Mouse (Mus musculus) lung, embryonic 16.5 days (tissue): ENCODE measurements at regions not wholly inside any gene's neighbourhood (a gene's known extent, or its start where the extent isn't known, plus 50 kb on each side); places are given as distances from the start of the nearest gene placed in this dataset.

Experiments used
- ATAC-seq: fragments of 200-750 bp; cut with Nextera tagmentation; 2 replicates; pipeline ENCODE4 v1.8.0; 2017; ENCODE audit warnings: low read depth, mild to moderate bottlenecking, moderate library complexity
- H3K27ac ChIP-seq: fragments of 300-500 bp; sonication (generic); 2 replicates; pipeline ENCODE4 v1.5.1; 2014; ENCODE audit warnings: mild to moderate bottlenecking, control low read depth, low read length
- H3K27me3 ChIP-seq: fragments of 300-500 bp; sonication (generic); 2 replicates; pipeline ENCODE4 v1.6.1; 2014; ENCODE audit warnings: low read depth, low read length, mixed read lengths; ENCODE audit not compliant: control insufficient read depth, insufficient read depth
- H3K36me3 ChIP-seq: fragments of 300-500 bp; sonication (generic); 2 replicates; pipeline ENCODE4 v1.6.1; 2014; ENCODE audit warnings: low read length; ENCODE audit not compliant: control insufficient read depth, insufficient read depth
- H3K4me1 ChIP-seq: fragments of 300-500 bp; sonication (generic); replicated peaks from 2 replicates; pipeline ENCODE4 v1.6.1; 2014; ENCODE audit warnings: low read length, mixed read lengths; ENCODE audit not compliant: control insufficient read depth, insufficient read depth
- H3K4me2 ChIP-seq: fragments of 300-500 bp; sonication (generic); 2 replicates; pipeline ENCODE4 v1.6.1; 2014; ENCODE audit warnings: low read depth, low read length, control low read depth
- H3K4me3 ChIP-seq: fragments of 300-500 bp; sonication (generic); 2 replicates; pipeline ENCODE4 v1.5.1; 2014; ENCODE audit warnings: mild to moderate bottlenecking, low read length, control low read depth
- H3K9ac ChIP-seq: fragments of 300-500 bp; sonication (generic); 2 replicates; pipeline ENCODE4 v1.6.1; 2014; ENCODE audit warnings: low read length, control low read depth
- H3K9me3 ChIP-seq: fragments of 300-500 bp; sonication (generic); 2 replicates; pipeline ENCODE4 v1.6.1; 2016; ENCODE audit warnings: low read length; ENCODE audit not compliant: control insufficient read depth
- WGBS: fragments of 180-500 bp; shearing (Covaris S2); extraction: QIAGEN DNeasy Blood & Tissue Kit; methylation state at CpG from one replicate; pipeline ENCODE4 v1.1.7; 2014; 5-methylcytosine and 5-hydroxymethylcytosine counted together

DNA sequence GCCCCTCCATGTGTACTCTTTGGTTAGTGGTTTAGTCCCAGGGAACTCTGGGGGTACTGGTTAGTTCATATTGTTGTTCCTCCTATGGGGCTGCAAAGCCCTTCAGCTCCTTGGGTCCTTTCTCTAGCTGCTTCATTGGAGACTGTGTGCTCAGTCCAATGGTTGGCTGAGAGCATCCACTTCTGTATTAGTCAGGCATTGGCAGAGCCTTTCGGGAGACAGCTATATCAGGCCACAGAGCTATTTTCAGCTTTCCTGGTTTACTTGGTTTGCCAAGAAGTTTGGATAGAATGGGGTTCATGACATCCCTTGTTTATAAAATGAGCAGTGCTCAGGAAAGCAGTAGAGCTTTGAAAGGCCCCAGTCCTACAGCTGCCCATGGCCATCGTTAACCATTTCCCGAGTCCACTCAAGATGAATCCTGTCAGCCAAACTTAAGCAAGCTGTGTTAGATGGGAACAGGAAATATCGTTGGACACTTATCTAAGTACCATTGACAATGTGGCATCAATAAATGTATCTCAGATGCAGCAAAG lies 126.7 kb upstream of the Tdrd3 start:
- no peaks in the 10 kb centered on the region for H3K4me1 ChIP-seq
- H3K9me3 ChIP-seq: no peaks in the 10 kb centered on the region
- H3K4me2 ChIP-seq: no peak overlapping the region
- no peak overlapping the region for H3K9ac ChIP-seq
- H3K27me3 ChIP-seq: no peaks in the 10 kb centered on the region
- WGBS: 46% methylated on average over 4 of the region's 4 CpGs
- no peak overlapping the region for H3K4me3 ChIP-seq
- peak overlapping the region; percentile 75 for H3K27ac ChIP-seq
- ATAC-seq: peak; percentile 93
- no peaks in the 10 kb centered on the region for H3K36me3 ChIP-seq

DNA sequence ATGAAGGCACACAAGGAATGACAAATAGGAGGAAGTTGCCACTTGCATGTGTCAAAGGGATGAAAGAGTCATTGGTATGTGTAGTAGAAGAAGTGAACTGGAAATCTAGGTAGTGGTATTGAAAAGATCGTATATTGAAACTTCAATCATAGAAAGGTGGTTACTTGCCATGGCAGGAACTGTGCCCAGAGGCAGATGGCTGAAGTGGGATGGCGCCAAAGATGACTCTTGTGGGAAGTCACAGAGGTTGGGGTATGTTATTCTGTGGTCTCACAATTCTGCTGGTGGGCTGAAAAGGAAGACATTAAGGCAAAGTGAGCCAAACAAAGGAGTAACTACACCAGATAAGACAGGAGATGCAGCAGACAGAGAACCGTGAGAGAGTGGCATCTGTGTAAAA lies 121.2 kb upstream of the Tdrd3 start:
- Histone ChIP-seq H3K9ac (no peak overlapping the region), H3K4me3 (no peak overlapping the region), H3K4me1 (no peaks in the 10 kb centered on the region), H3K36me3 (no peaks in the 10 kb centered on the region), H3K4me2 (no peak overlapping the region), H3K27me3 (no peaks in the 10 kb centered on the region), H3K27ac (no peak overlapping the region), H3K9me3 (no peaks in the 10 kb centered on the region)
- WGBS: 81% methylated on average over 3 of the region's 3 CpGs
- ATAC-seq: no peak

DNA sequence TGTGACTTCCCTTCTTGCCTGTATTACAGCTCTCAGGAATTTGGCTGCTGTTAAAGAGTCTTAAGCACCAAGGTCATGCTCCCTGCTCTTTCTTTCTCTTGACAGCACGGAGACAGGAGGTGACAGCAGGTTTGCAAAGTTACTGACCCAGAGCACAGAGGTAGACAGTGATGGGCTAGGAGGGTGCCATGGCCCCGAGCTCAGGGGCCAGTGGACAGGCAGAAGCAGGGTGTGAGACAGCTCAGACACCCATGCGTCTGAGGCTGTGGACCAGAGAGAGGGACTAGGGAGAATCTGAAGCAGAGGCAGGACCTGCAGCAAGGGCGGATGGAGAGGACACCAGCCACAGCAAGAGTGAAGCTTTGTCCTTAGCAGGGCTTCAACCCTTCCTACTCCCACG lies 119.3 kb upstream of the Tdrd3 start:
- H3K27me3 ChIP-seq: no peaks in the 10 kb centered on the region
- no peak overlapping the region for H3K27ac ChIP-seq
- H3K4me3 ChIP-seq: no peak overlapping the region
- no peak for ATAC-seq
- H3K9ac ChIP-seq: no peak overlapping the region
- no peaks in the 10 kb centered on the region for H3K4me1 ChIP-seq
- no peaks in the 10 kb centered on the region for H3K9me3 ChIP-seq
- H3K4me2 ChIP-seq: no peak overlapping the region
- H3K36me3 ChIP-seq: no peaks in the 10 kb centered on the region
- WGBS: 28% methylated on average over 5 of the region's 5 CpGs

DNA sequence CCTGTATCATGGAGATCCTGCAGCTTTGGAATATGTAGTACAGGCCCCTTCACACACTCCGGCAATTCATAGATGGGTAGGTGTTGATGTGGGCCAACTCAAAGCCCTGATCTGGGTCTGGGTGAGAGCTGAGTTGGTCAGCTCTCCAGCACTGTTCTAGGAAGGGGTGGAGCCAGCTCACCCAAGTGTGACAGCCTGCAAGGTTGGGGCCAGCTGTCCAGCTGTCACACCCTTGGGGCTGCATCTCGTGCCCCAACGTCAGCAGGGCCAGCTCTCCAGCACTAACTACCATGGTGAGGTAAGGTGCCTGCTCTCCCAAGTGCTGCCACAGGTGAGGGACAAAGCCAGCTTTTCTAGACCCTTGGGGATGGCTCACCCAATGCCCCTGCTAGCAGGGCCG lies 115.6 kb upstream of the Tdrd3 start:
- Histone ChIP-seq H3K4me1 (no peaks in the 10 kb centered on the region), H3K27me3 (no peaks in the 10 kb centered on the region), H3K4me3 (no peak overlapping the region), H3K9ac (no peak overlapping the region), H3K36me3 (no peaks in the 10 kb centered on the region), H3K27ac (no peak overlapping the region), H3K9me3 (no peaks in the 10 kb centered on the region), H3K4me2 (no peak overlapping the region)
- 74% methylated on average over 4 of the region's 4 CpGs for WGBS
- no peak for ATAC-seq

DNA sequence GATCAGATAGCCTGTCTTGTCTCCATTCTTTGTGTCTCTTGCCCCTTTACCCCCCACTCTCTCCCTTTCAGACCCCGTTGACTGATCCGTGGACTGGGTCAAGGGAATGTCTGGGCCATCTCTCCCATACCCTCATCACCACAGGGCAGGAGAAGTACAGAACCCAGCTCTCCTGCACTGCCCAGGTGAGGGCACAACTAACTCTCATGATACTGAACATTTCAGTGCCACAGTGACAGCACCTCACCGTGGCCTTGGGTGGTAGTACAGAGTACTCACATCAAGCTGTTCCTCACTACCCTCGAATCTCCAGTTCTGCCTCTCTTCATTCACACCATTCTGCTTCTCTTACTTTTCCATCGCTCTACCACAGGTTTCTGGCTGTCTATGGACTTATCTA lies 114.9 kb upstream of the Tdrd3 start:
- WGBS: 84% methylated on average over 5 of the region's 5 CpGs
- ATAC-seq: no peak

DNA sequence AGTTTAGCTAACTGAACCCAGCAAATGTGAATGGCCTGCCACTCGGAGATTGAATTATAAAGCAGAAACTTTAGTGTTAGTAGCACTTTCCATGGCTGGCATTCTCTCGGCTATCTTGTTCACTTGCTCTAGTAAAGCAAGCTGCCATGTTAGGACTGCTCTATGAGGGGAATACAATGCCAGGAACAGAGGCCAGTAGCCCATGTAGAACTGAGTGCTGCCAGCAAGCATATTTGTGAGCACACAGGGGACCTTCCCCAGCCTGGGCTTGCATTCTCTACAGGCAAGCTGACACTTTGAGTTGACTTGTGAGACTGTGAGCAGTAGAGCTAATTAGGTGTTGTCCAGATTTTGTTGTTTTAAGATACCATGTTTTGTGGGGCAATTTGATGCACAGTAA lies 111.0 kb upstream of the Tdrd3 start:
- WGBS: 84% methylated on average over 2 of the region's 2 CpGs
- ATAC-seq: no peak
- Histone ChIP-seq H3K27ac (no peak overlapping the region), H3K4me2 (no peak overlapping the region), H3K9me3 (no peaks in the 10 kb centered on the region), H3K36me3 (no peaks in the 10 kb centered on the region), H3K4me3 (no peak overlapping the region), H3K4me1 (no peaks in the 10 kb centered on the region), H3K9ac (no peak overlapping the region), H3K27me3 (no peaks in the 10 kb centered on the region)

More for the DNA sequence above, 114.9 kb upstream of the Tdrd3 start:
- Histone ChIP-seq H3K4me2 (no peak overlapping the region), H3K27ac (no peak overlapping the region), H3K9me3 (no peaks in the 10 kb centered on the region), H3K36me3 (no peaks in the 10 kb centered on the region), H3K4me1 (no peaks in the 10 kb centered on the region), H3K4me3 (no peak overlapping the region), H3K27me3 (no peaks in the 10 kb centered on the region), H3K9ac (no peak overlapping the region)

DNA sequence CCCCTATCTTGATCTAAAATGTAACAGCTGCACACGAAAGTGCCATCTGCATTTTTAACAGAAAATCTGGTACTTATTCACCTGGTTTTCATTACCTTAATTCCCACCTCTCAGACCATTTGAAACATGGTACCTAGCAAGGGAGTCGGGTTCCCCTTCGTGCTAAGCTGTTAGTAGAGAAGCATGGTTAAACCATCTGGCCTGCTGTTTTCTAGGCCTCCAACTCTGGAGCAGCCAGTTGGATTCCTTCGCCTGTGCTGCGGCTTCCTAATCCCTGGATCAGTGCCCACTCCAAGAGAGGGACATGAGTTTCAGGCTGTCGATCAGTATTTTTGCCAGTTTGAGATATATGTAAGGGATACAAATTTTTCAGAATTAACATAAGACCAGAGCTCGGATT lies 110.4 kb upstream of the Tdrd3 start:
- 74% methylated on average over 7 of the region's 7 CpGs for WGBS
- H3K9me3 ChIP-seq: no peaks in the 10 kb centered on the region

DNA sequence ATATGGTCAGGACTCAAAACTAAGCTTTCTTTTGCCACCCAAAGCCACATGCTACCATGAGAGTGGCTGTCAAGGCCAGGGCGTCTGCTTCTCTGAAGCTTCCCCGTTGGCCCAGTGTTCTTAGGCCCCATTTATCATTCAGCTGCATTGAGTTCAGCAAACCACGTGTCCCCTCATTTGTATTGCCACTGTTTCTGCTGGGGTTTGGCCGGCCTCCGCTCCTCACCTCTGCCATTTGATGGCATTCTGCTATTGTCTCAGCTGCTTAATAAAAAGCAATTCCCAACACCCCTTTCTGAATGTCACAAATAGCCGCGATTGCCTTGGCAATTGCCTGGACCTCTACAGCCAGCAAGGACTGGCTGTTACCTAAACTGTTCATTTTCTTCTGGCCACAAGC lies 108.4 kb upstream of the Tdrd3 start:
- Histone ChIP-seq H3K27me3 (no peaks in the 10 kb centered on the region), H3K9me3 (no peaks in the 10 kb centered on the region), H3K4me2 (no peak overlapping the region), H3K4me3 (no peak overlapping the region), H3K27ac (no peak overlapping the region), H3K9ac (no peak overlapping the region), H3K36me3 (no peaks in the 10 kb centered on the region), H3K4me1 (no peaks in the 10 kb centered on the region)
- ATAC-seq: no peak
- WGBS: 56% methylated on average over 7 of the region's 7 CpGs

More for the DNA sequence above, 110.4 kb upstream of the Tdrd3 start:
- H3K4me3 ChIP-seq: no peak overlapping the region
- H3K27me3 ChIP-seq: no peaks in the 10 kb centered on the region
- ATAC-seq: no peak
- no peak overlapping the region for H3K9ac ChIP-seq
- no peaks in the 10 kb centered on the region for H3K36me3 ChIP-seq
- H3K27ac ChIP-seq: no peak overlapping the region
- no peak overlapping the region for H3K4me2 ChIP-seq
- no peaks in the 10 kb centered on the region for H3K4me1 ChIP-seq

DNA sequence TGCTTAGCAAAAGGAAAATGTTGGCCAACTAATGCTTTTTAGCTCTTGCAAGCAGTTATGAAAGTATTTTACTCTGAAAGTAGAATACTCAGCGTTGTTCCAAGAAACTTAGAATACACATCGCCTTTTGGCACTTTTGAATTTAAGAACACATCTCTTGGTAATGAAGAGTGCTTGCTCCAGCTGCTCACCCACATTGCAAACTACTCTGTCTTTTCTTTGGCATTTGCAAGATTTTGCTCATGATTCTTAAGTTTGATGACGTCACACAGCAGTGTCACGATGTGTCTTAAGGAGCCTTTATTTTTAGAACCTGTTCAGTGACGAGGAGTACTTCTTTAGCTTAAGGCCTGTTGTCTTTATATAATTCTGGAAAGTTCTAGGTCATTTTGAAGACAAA lies 104.1 kb upstream of the Tdrd3 start:
- ATAC-seq: no peak
- Histone ChIP-seq H3K9ac (no peak overlapping the region), H3K27me3 (no peaks in the 10 kb centered on the region), H3K4me2 (no peak overlapping the region), H3K4me3 (no peak overlapping the region), H3K36me3 (no peaks in the 10 kb centered on the region), H3K9me3 (no peaks in the 10 kb centered on the region), H3K27ac (no peak overlapping the region), H3K4me1 (no peaks in the 10 kb centered on the region)
- 77% methylated on average over 5 of the region's 5 CpGs for WGBS
